Mouse (Mus musculus) neural tube, embryonic 15.5 days (tissue): ENCODE results near the gene Isg20l2. TPM values are rescaled to one million over a fixed set of nuclear protein-coding genes. Genes with fewer than 3 reads are reported as not detected.
A peak's percentile ranks its signal among the peaks of the same experiment; 100 is the strongest.

Source experiments
- ATAC-seq: fragments of 200-750 bp; cut with Nextera tagmentation; 2 replicates; pipeline ENCODE4 v1.8.0; 2017; ENCODE audit warnings: mild to moderate bottlenecking, moderate TSS enrichment, moderate library complexity; ENCODE audit not compliant: low FRiP score
- H3K27ac ChIP-seq: fragments of 300-500 bp; sonication (generic); replicated peaks from 2 replicates; pipeline ENCODE4 v1.5.1; 2015; ENCODE audit warnings: mild to moderate bottlenecking, inconsistent platforms
- H3K27me3 ChIP-seq: fragments of 300-500 bp; sonication (generic); replicated peaks from 2 replicates; pipeline ENCODE4 v1.6.1; 2015; ENCODE audit warnings: inconsistent platforms
- H3K36me3 ChIP-seq: fragments of 300-500 bp; sonication (generic); 2 replicates; pipeline ENCODE4 v1.6.1; 2015; ENCODE audit warnings: inconsistent platforms
- H3K4me1 ChIP-seq: fragments of 300-500 bp; sonication (generic); 2 replicates; pipeline ENCODE4 v1.6.1; 2015; ENCODE audit warnings: inconsistent platforms
- H3K4me2 ChIP-seq: fragments of 300-500 bp; sonication (generic); 2 replicates; pipeline ENCODE4 v1.6.1; 2015; ENCODE audit warnings: inconsistent platforms, mild to moderate bottlenecking, moderate library complexity
- H3K4me3 ChIP-seq: fragments of 300-500 bp; sonication (generic); replicated peaks from 2 replicates; pipeline ENCODE4 v1.5.1; 2015; ENCODE audit warnings: mild to moderate bottlenecking, inconsistent platforms
- H3K9ac ChIP-seq: fragments of 300-500 bp; sonication (generic); replicated peaks from 2 replicates; pipeline ENCODE4 v1.6.1; 2015; ENCODE audit warnings: mild to moderate bottlenecking, inconsistent platforms
- H3K9me3 ChIP-seq: fragments of 300-500 bp; sonication (generic); replicated peaks from 2 replicates; pipeline ENCODE4 v1.6.1; 2016; ENCODE audit warnings: inconsistent platforms
- WGBS: fragments of 180-500 bp; shearing (Covaris S2); methylation state at CpG from one replicate; pipeline ENCODE4 v1.1.7; 2015; ENCODE audit warnings: mixed read lengths; 5-methylcytosine and 5-hydroxymethylcytosine counted together
- polyA plus RNA-seq: library from polyadenylated mRNA; unstranded; fragments of >200 nt; fragmentation: Nextera tagmentation; extraction: Ambion mirVana; gene quantifications from 2 replicates; pipeline ENCODE4 v1.2.1, GENCODE M21; 2015

Gene Isg20l2
- polyA plus RNA-seq, 1 experiment from 2014 or later, result 21.6 TPM

GRCm38 (mm10) chr3:87949266-87949954 lies 19.3 kb downstream of the Isg20l2 start:
- H3K27me3 ChIP-seq, result no peaks in the 10 kb centered on the region
- no peaks in the 10 kb centered on the region for H3K9me3 ChIP-seq
- peak overlapping the region; percentile 82 for H3K4me2 ChIP-seq
- no peak overlapping the region for H3K9ac ChIP-seq
- no peak for ATAC-seq
- H3K36me3 ChIP-seq, result no peaks in the 10 kb centered on the region
- H3K4me1 ChIP-seq, result peaks cover 79% of the 10 kb centered on the region
- H3K4me3 ChIP-seq, result peak overlapping the region; percentile 35; the same call in 1 of the 2 replicates
- no peak overlapping the region for H3K27ac ChIP-seq
- 13% methylated on average over 16 of the region's 16 CpGs for WGBS

- H3K4me3 ChIP-seq, result peak overlapping the region; percentile 10; the same call in 1 of the 2 replicates
- H3K4me1 ChIP-seq, result peaks cover 73% of the 10 kb centered on the region
- H3K36me3 ChIP-seq, result no peaks in the 10 kb centered on the region
- H3K4me2 ChIP-seq, result peak overlapping the region; percentile 82
- H3K27me3 ChIP-seq, result no peaks in the 10 kb centered on the region
- no peak overlapping the region for H3K27ac ChIP-seq
- 13% methylated on average over 13 of the region's 13 CpGs for WGBS
- ATAC-seq, result no peak
- no peaks in the 10 kb centered on the region for H3K9me3 ChIP-seq
- H3K9ac ChIP-seq, result no peak overlapping the region
Measured at GRCm38 (mm10) chr3:87949955-87950515, 19.9 kb downstream of the Isg20l2 start.

GRCm38 (mm10) chr3:87951946-87952345 lies 21.8 kb downstream of the Isg20l2 start:
- Histone ChIP-seq H3K4me1 (peaks cover 54% of the 10 kb centered on the region), H3K27ac (no peak overlapping the region), H3K27me3 (no peaks in the 10 kb centered on the region), H3K36me3 (no peaks in the 10 kb centered on the region), H3K9me3 (no peaks in the 10 kb centered on the region), H3K4me3 (peak overlapping the region; percentile 10; the same call in 1 of the 2 replicates), H3K9ac (no peak overlapping the region; the same call in 1 of the 2 replicates), H3K4me2 (peak overlapping the region; percentile 45)
- ATAC-seq, result no peak
- WGBS, result 18% methylated on average over 12 of the region's 12 CpGs

GRCm38 (mm10) chr3:87952440-87952839 lies 22.3 kb downstream of the Isg20l2 start:
- Histone ChIP-seq H3K4me2 (peak overlapping the region; percentile 45), H3K9ac (no peak overlapping the region; the same call in 1 of the 2 replicates), H3K27me3 (no peaks in the 10 kb centered on the region), H3K9me3 (no peaks in the 10 kb centered on the region), H3K36me3 (no peaks in the 10 kb centered on the region), H3K4me1 (peaks cover 49% of the 10 kb centered on the region), H3K27ac (no peak overlapping the region), H3K4me3 (peak overlapping the region; percentile 10; the same call in 1 of the 2 replicates)
- 5% methylated on average over 5 of the region's 5 CpGs for WGBS
- ATAC-seq, result peak; percentile 51; the same call in 1 of the 2 replicates

GRCm38 (mm10) chr3:87958056-87958455 lies 27.9 kb downstream of the Isg20l2 start:
- Histone ChIP-seq H3K27ac (no peak overlapping the region), H3K4me2 (no peak overlapping the region), H3K36me3 (no peaks in the 10 kb centered on the region), H3K9ac (no peak overlapping the region), H3K9me3 (no peaks in the 10 kb centered on the region), H3K4me1 (peaks cover 16% of the 10 kb centered on the region), H3K27me3 (no peaks in the 10 kb centered on the region), H3K4me3 (no peak overlapping the region)
- ATAC-seq, result no peak
- WGBS, result 0% methylated on average over 1 of the region's 1 CpGs

DNA sequence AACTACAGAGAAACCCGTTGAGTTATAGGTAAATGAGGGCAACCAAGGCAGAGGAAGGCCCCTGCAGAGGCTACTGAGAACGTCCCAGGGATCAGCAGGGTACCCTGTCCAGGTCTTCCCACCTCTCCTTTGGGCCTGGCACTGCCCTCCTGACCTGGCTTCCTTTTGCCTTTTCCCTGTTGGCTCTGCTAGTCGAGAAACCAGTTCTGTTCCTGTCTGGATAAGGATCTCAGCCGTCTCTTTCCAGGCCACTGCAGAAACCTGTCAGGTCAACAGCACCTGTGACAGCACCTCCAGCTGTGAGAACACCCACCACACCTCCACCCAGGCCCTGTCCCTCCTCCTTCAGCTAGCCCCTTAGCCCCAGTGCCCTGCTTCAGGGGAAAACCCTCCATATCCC lies 28.4 kb downstream of the Isg20l2 start:
- H3K9ac ChIP-seq, result no peak overlapping the region
- 13% methylated on average over 4 of the region's 4 CpGs for WGBS

DNA sequence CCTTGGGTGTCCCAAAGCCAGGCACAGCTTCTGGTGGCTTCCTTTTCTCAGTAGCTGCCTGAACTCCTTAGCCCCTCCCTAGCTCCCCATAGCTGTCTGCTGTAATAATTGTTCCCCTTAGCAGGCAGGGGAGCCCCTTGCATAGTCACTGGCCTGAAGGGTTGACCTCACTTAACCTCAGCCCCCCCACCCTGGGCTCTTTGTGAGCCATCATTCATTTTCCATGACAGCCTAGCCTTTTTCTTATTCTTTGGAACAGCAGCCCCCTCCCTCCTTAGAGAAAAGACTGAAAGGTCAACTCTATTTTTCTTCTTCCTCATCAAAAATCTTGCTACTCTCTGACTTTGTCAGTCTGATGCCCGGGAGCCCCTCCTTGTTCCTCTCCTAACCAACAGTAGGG lies 28.9 kb downstream of the Isg20l2 start:
- ATAC-seq, result no peak
- no peak overlapping the region for H3K27ac ChIP-seq
- H3K4me2 ChIP-seq, result no peak overlapping the region
- H3K9ac ChIP-seq, result no peak overlapping the region
- WGBS, result 20% methylated on average over 1 of the region's 1 CpGs
- H3K27me3 ChIP-seq, result no peaks in the 10 kb centered on the region
- H3K9me3 ChIP-seq, result no peaks in the 10 kb centered on the region
- peaks cover 13% of the 10 kb centered on the region for H3K4me1 ChIP-seq
- no peak overlapping the region for H3K4me3 ChIP-seq
- H3K36me3 ChIP-seq, result no peaks in the 10 kb centered on the region

More for the DNA sequence above, 28.4 kb downstream of the Isg20l2 start:
- Histone ChIP-seq H3K9me3 (no peaks in the 10 kb centered on the region), H3K27ac (no peak overlapping the region), H3K4me2 (no peak overlapping the region), H3K4me3 (no peak overlapping the region), H3K27me3 (no peaks in the 10 kb centered on the region), H3K36me3 (no peaks in the 10 kb centered on the region), H3K4me1 (peaks cover 13% of the 10 kb centered on the region)
- ATAC-seq, result no peak

GRCm38 (mm10) chr3:87959371-87959770 lies 29.3 kb downstream of the Isg20l2 start:
- Histone ChIP-seq H3K4me3 (no peak overlapping the region), H3K9ac (no peak overlapping the region), H3K27ac (no peak overlapping the region), H3K4me1 (peaks cover 13% of the 10 kb centered on the region), H3K9me3 (no peaks in the 10 kb centered on the region), H3K4me2 (no peak overlapping the region), H3K27me3 (no peaks in the 10 kb centered on the region), H3K36me3 (no peaks in the 10 kb centered on the region)
- WGBS, result 44% methylated on average over 7 of the region's 7 CpGs
- ATAC-seq, result no peak

GRCm38 (mm10) chr3:87960191-87960585 lies 30.1 kb downstream of the Isg20l2 start:
- peak overlapping the region; percentile 86 for H3K27ac ChIP-seq
- no peaks in the 10 kb centered on the region for H3K9me3 ChIP-seq
- no peaks in the 10 kb centered on the region for H3K36me3 ChIP-seq
- peak overlapping the region; percentile 54 for H3K4me3 ChIP-seq
- H3K9ac ChIP-seq, result peak overlapping the region; percentile 61
- H3K4me1 ChIP-seq, result peaks cover 13% of the 10 kb centered on the region
- WGBS, result 6% methylated on average over 10 of the region's 10 CpGs
- H3K27me3 ChIP-seq, result no peaks in the 10 kb centered on the region
- H3K4me2 ChIP-seq, result peak overlapping the region; percentile 86
- no peak for ATAC-seq

DNA sequence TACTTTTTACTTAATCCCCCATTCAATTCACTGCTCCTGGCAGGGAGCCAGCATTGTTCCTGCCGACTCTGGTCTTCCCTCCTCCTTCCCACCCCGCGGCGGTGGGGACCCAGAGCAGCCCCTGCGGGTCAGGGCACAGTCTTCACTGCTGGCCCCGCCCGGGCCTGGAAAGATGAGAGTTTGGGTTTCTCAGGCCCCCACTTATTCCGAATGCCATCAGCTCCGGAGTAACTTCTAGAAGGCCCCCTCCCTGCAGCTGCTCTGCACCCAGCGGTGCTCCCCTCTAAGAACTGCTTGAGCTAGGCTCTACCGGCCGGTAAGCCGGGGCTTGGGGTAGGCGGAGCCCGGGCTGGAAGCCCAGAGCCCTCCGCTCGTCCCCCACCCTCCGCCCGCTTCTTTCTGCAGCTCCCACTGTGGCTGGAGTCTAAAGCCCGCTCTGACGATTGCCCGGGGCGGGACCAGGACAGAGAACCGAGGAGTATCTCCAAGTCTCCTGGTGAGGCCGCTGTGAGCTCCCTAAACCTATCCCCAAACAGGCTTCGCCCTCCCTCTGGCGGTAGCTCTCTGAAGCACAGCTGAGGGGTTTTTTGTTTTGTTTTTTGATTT lies 30.6 kb downstream of the Isg20l2 start:
- peak overlapping the region; percentile 61 for H3K9ac ChIP-seq
- H3K4me3 ChIP-seq, result peak overlapping the region; percentile 54
- H3K36me3 ChIP-seq, result no peaks in the 10 kb centered on the region
- H3K9me3 ChIP-seq, result no peaks in the 10 kb centered on the region
- no peaks in the 10 kb centered on the region for H3K27me3 ChIP-seq
- WGBS, result 0% methylated on average over 27 of the region's 27 CpGs
- peak overlapping the region; percentile 86 for H3K4me2 ChIP-seq
- H3K27ac ChIP-seq, result peak overlapping the region; percentile 86
- ATAC-seq, result peak; percentile 95
- peaks cover 13% of the 10 kb centered on the region for H3K4me1 ChIP-seq

DNA sequence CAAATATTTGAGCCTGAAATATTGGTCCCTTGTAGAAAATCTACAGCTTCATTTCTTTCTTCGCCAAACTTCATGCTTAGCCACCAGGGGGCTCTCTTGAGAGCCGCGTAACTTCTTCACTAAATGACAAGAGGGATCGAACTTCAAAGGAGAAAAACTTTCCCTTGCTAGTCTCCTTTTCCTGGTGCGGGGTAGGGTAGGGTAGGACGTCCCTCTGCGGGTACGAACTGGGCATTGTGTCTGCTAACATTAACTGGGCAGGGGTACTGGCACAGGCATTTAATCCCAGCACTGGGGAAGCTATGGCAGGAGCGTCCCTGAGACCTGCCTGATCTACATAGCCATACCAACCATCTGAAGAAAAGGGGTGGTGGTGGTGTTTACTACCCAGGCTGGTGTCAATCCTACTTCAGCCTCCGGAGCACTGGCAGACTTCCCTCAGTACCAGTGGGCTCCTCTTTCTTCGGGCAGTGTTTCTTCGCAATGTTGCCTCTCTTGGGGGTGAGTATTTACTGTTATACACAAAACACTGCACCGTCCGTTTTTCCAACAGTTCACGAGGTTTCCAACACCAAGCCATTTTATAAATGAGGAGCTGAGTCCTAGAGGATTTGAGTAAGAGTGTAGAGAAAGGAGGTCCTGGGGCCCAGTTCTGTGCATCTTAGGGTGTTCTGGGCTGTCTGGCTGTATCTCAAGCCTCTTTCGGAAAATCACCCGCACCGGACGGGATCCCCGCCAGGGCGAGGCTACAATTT lies 40.2 kb downstream of the Isg20l2 start:
- H3K36me3 ChIP-seq, result no peaks in the 10 kb centered on the region
- H3K27ac ChIP-seq, result peak overlapping the region; percentile 39
- H3K9ac ChIP-seq, result peak overlapping the region; percentile 62; the same call in 1 of the 2 replicates
- peak overlapping the region; percentile 58 for H3K4me3 ChIP-seq
- H3K4me1 ChIP-seq, result peaks cover 48% of the 10 kb centered on the region
- ATAC-seq, result no peak
- 0% methylated on average over 21 of the region's 21 CpGs for WGBS
- peaks cover 9% of the 10 kb centered on the region; the same call in 1 of the 2 replicates for H3K27me3 ChIP-seq
- H3K9me3 ChIP-seq, result no peaks in the 10 kb centered on the region
- peak overlapping the region; percentile 97 for H3K4me2 ChIP-seq
